Mouse (Mus musculus): ENCODE measurements at regions not wholly inside any gene's neighbourhood (a gene's known extent, or its start where the extent isn't known, plus 50 kb on each side); places are given as distances from the start of the nearest gene placed in this dataset.

GRCm38 (mm10) chr8:10793670-10794366, 214.4 kb downstream of the Irs2 start:
- 85% methylated on average over 9 of the region's 9 CpGs for WGBS
- H3K4me3 ChIP-seq (ENCODE audit: low read depth, low read length): no peak overlapping the region
- H3K27me3 ChIP-seq (ENCODE audit: insufficient read depth, low read length): no peaks in the 10 kb centered on the region
- H3K4me2 ChIP-seq (ENCODE audit: low read depth): no peak overlapping the region
- no peak for TF ChIP-seq CTCF (IDR thresholded peaks at IDR 0.05; ENCODE audit: low read depth)
- H3K4me1 ChIP-seq (ENCODE audit: insufficient read depth): no peaks in the 10 kb centered on the region
- no peak for ATAC-seq
- no peak overlapping the region for H3K9ac ChIP-seq
- no peak for DNase-seq
- H3K27ac ChIP-seq (ENCODE audit: low read depth, low read length): peak overlapping the region; percentile 42
- H3K36me3 ChIP-seq (ENCODE audit: insufficient read depth): no peaks in the 10 kb centered on the region
- H3K9me3 ChIP-seq (ENCODE audit: low read length): no peaks in the 10 kb centered on the region

GRCm38 (mm10) chr8:10788496-10789200, 219.6 kb downstream of the Irs2 start:
- ATAC-seq: no peak
- WGBS: 77% methylated on average over 8 of the region's 8 CpGs
- TF ChIP-seq CTCF (IDR thresholded peaks at IDR 0.05; ENCODE audit: low read depth): no peak

GRCm38 (mm10) chr8:10785801-10786200, 222.5 kb downstream of the Irs2 start:
- Histone ChIP-seq H3K4me1 (ENCODE audit: insufficient read depth) (peaks cover 6% of the 10 kb centered on the region; the same call in 1 of the 2 replicates), H3K4me3 (ENCODE audit: low read depth, low read length) (no peak overlapping the region), H3K9ac (no peak overlapping the region), H3K36me3 (ENCODE audit: insufficient read depth) (no peaks in the 10 kb centered on the region), H3K27ac (ENCODE audit: low read depth, low read length) (0 out of 2 replicates have a peak overlapping the region, but pooled peaks have one; percentile 4), H3K27me3 (ENCODE audit: insufficient read depth, low read length) (no peaks in the 10 kb centered on the region), H3K4me2 (ENCODE audit: low read depth) (no peak overlapping the region), H3K9me3 (ENCODE audit: low read length) (no peaks in the 10 kb centered on the region)
- TF ChIP-seq CTCF (IDR thresholded peaks at IDR 0.05; ENCODE audit: low read depth): no peak
- WGBS: 70% methylated on average over 4 of the region's 4 CpGs
- DNase-seq (no peak), ATAC-seq (no peak)

More at GRCm38 (mm10) chr8:10788496-10789200, 219.6 kb downstream of the Irs2 start:
- DNase-seq: no peak
- H3K4me2 ChIP-seq (ENCODE audit: low read depth): no peak overlapping the region
- no peaks in the 10 kb centered on the region for H3K36me3 ChIP-seq (ENCODE audit: insufficient read depth)
- H3K9me3 ChIP-seq (ENCODE audit: low read length): no peaks in the 10 kb centered on the region
- peaks cover 6% of the 10 kb centered on the region; the same call in 1 of the 2 replicates for H3K4me1 ChIP-seq (ENCODE audit: insufficient read depth)
- H3K27me3 ChIP-seq (ENCODE audit: insufficient read depth, low read length): no peaks in the 10 kb centered on the region
- no peak overlapping the region for H3K4me3 ChIP-seq (ENCODE audit: low read depth, low read length)
- no peak overlapping the region for H3K27ac ChIP-seq (ENCODE audit: low read depth, low read length)
- no peak overlapping the region for H3K9ac ChIP-seq

GRCm38 (mm10) chr8:10785311-10785710, 222.9 kb downstream of the Irs2 start:
- TF ChIP-seq CTCF (IDR thresholded peaks at IDR 0.05; ENCODE audit: low read depth): no peak
- Histone ChIP-seq H3K27ac (ENCODE audit: low read depth, low read length) (0 out of 2 replicates have a peak overlapping the region, but pooled peaks have one; percentile 4), H3K4me2 (ENCODE audit: low read depth) (no peak overlapping the region), H3K9ac (no peak overlapping the region), H3K4me1 (ENCODE audit: insufficient read depth) (peaks cover 6% of the 10 kb centered on the region; the same call in 1 of the 2 replicates), H3K36me3 (ENCODE audit: insufficient read depth) (no peaks in the 10 kb centered on the region), H3K27me3 (ENCODE audit: insufficient read depth, low read length) (no peaks in the 10 kb centered on the region), H3K9me3 (ENCODE audit: low read length) (no peaks in the 10 kb centered on the region), H3K4me3 (ENCODE audit: low read depth, low read length) (no peak overlapping the region)
- DNase-seq (no peak), ATAC-seq (no peak)
- WGBS: 99% methylated on average over 4 of the region's 4 CpGs

GRCm38 (mm10) chr8:10784481-10784880, 223.8 kb downstream of the Irs2 start:
- TF ChIP-seq CTCF (IDR thresholded peaks at IDR 0.05; ENCODE audit: low read depth): no peak
- ATAC-seq (peak; percentile 47; the same call in 1 of the 2 replicates), DNase-seq (no peak)
- no peaks in the 10 kb centered on the region for H3K27me3 ChIP-seq (ENCODE audit: insufficient read depth, low read length)
- no peak overlapping the region for H3K27ac ChIP-seq (ENCODE audit: low read depth, low read length)
- no peak overlapping the region for H3K4me2 ChIP-seq (ENCODE audit: low read depth)
- WGBS: 40% methylated on average over 1 of the region's 1 CpGs
- H3K9ac ChIP-seq: no peak overlapping the region
- H3K9me3 ChIP-seq (ENCODE audit: low read length): no peaks in the 10 kb centered on the region
- peaks cover 6% of the 10 kb centered on the region; the same call in 1 of the 2 replicates for H3K4me1 ChIP-seq (ENCODE audit: insufficient read depth)
- H3K36me3 ChIP-seq (ENCODE audit: insufficient read depth): no peaks in the 10 kb centered on the region
- no peak overlapping the region for H3K4me3 ChIP-seq (ENCODE audit: low read depth, low read length)

- Histone ChIP-seq H3K27ac (ENCODE audit: low read depth, low read length) (no peak overlapping the region), H3K9ac (no peak overlapping the region), H3K4me2 (ENCODE audit: low read depth) (no peak overlapping the region), H3K4me3 (ENCODE audit: low read depth, low read length) (no peak overlapping the region), H3K4me1 (ENCODE audit: insufficient read depth) (peaks cover 6% of the 10 kb centered on the region; the same call in 1 of the 2 replicates), H3K27me3 (ENCODE audit: insufficient read depth, low read length) (no peaks in the 10 kb centered on the region), H3K36me3 (ENCODE audit: insufficient read depth) (no peaks in the 10 kb centered on the region), H3K9me3 (ENCODE audit: low read length) (no peaks in the 10 kb centered on the region)
- 93% methylated on average over 6 of the region's 6 CpGs for WGBS
- DNase-seq: no peak
- no peak for TF ChIP-seq CTCF (IDR thresholded peaks at IDR 0.05; ENCODE audit: low read depth)
- no peak for ATAC-seq
These were observed 226.4 kb downstream of the Irs2 start for GRCm38 (mm10) chr8:10781860-10782259.

- Histone ChIP-seq H3K9ac (no peak overlapping the region), H3K4me3 (ENCODE audit: low read depth, low read length) (no peak overlapping the region), H3K4me2 (ENCODE audit: low read depth) (no peak overlapping the region), H3K4me1 (ENCODE audit: insufficient read depth) (peaks cover 6% of the 10 kb centered on the region; the same call in 1 of the 2 replicates), H3K27ac (ENCODE audit: low read depth, low read length) (no peak overlapping the region), H3K27me3 (ENCODE audit: insufficient read depth, low read length) (no peaks in the 10 kb centered on the region), H3K36me3 (ENCODE audit: insufficient read depth) (no peaks in the 10 kb centered on the region), H3K9me3 (ENCODE audit: low read length) (no peaks in the 10 kb centered on the region)
- DNase-seq (no peak), ATAC-seq (no peak)
- no peak for TF ChIP-seq CTCF (IDR thresholded peaks at IDR 0.05; ENCODE audit: low read depth)
- WGBS: 97% methylated on average over 7 of the region's 7 CpGs
These were observed 228.6 kb downstream of the Irs2 start for GRCm38 (mm10) chr8:10779636-10780035.

Data from forebrain, postnatal 0 days (tissue).